In genomic region chr2:101965515-101965914, GRCm38 (mm10) we compare ENCODE assay signal across 13 mouse cellular contexts.
DNase-seq lines count a peak whose midpoint lies in the region; ATAC-seq and TF ChIP-seq lines count a peak whose summit lies in the region.
"Had no signal": no experiment of that assay in that cellular context is flagged by ENCODE, and none has a peak within 500 bp of the region (broad histone marks: within the 10 kb centered on the region; RNA-seq: fewer than 3 reads in every experiment).

No protein-coding gene starts in this region.

- H3K4me2 ChIP-seq in kidney, embryonic 15.5 days, result no peak overlapping the region
- H3K4me2 ChIP-seq in forebrain, embryonic 12.5 days, result no peak overlapping the region
- H3K4me2 ChIP-seq: limb, embryonic 13.5 days had no signal

- H3K4me3 ChIP-seq in kidney, embryonic 15.5 days (replicated peaks), result no peak overlapping the region
- no peak overlapping the region for H3K4me3 ChIP-seq in forebrain, embryonic 12.5 days (replicated peaks)
- no peak overlapping the region for H3K4me3 ChIP-seq in limb, embryonic 10.5 days
- H3K4me3 ChIP-seq in heart, adult 2 months, result no peak overlapping the region
- H3K4me3 ChIP-seq: limb, embryonic 13.5 days had no signal

- no peak overlapping the region for H3K9ac ChIP-seq in kidney, embryonic 15.5 days
- H3K9ac ChIP-seq in forebrain, embryonic 12.5 days, result no peak overlapping the region
- no peak overlapping the region for H3K9ac ChIP-seq in heart, adult 2 months (ENCODE audit: low read depth, low read length)
- H3K9ac ChIP-seq: limb, embryonic 13.5 days had no signal

- no peak for TF ChIP-seq CTCF in heart, adult 2 months (IDR thresholded peaks at IDR 0.05)

- peaks cover 53% of the 10 kb centered on the region for H3K4me1 ChIP-seq in kidney, embryonic 15.5 days
- peaks cover 95% of the 10 kb centered on the region for H3K4me1 ChIP-seq in forebrain, embryonic 12.5 days
- H3K4me1 ChIP-seq in limb, embryonic 10.5 days, result peaks cover 75% of the 10 kb centered on the region
- H3K4me1 ChIP-seq in heart, adult 2 months (ENCODE audit: control insufficient read depth, insufficient read depth, low read length), result no peaks in the 10 kb centered on the region

- ATAC-seq in kidney, embryonic 15.5 days (replicated peaks; ENCODE audit: low FRiP score), result no peak
- peak; percentile 44; the same call in 1 of the 2 replicates for ATAC-seq in forebrain, embryonic 12.5 days (ENCODE audit: low FRiP score)
- no peak for ATAC-seq in CD4-positive, CD25-positive, alpha-beta regulatory T cell, adult 4 months
- ATAC-seq: Patski had no signal

- H3K79me2 ChIP-seq in heart, adult 2 months (replicated peaks; ENCODE audit: control insufficient read depth, insufficient read depth, low read length), result no peaks in the 10 kb centered on the region

- H3K27ac ChIP-seq in kidney, embryonic 15.5 days, result peak overlapping the region; percentile 37; the same call in 1 of the 2 replicates
- H3K27ac ChIP-seq in forebrain, embryonic 12.5 days, result peak overlapping the region; percentile 65
- peak overlapping the region; percentile 61; the same call in 1 of the 2 replicates for H3K27ac ChIP-seq in limb, embryonic 10.5 days
- no peak overlapping the region for H3K27ac ChIP-seq in heart, adult 2 months
- H3K27ac ChIP-seq: limb, embryonic 13.5 days had no signal

- TF ChIP-seq EP300 in heart, adult 2 months (IDR thresholded peaks at IDR 0.05; ENCODE audit: insufficient read depth, low read depth, low read length), result no peak

- no peak for DNase-seq in kidney, postnatal 10 days
- no peak for DNase-seq in limb, embryonic 10.5 days (ENCODE audit: low spot score)
- peak; percentile 41 for DNase-seq in lung, postnatal 36 days
- DNase-seq in spleen, postnatal 4 days (ENCODE audit: low spot score in 2 of 2), result no peak
- no peak for DNase-seq in heart, adult 2 months
- DNase-seq: adrenal gland, postnatal 10 days; embryo, embryonic 11 days; thymus, postnatal 36 days had no signal

- H3K27me3 ChIP-seq in kidney, embryonic 15.5 days, result no peaks in the 10 kb centered on the region
- no peaks in the 10 kb centered on the region for H3K27me3 ChIP-seq in forebrain, embryonic 12.5 days
- no peaks in the 10 kb centered on the region for H3K27me3 ChIP-seq in limb, embryonic 10.5 days (ENCODE audit: low read depth, poor library complexity, severe bottlenecking)
- H3K27me3 ChIP-seq in heart, adult 2 months (ENCODE audit: control insufficient read depth, insufficient read depth, low read length), result no peaks in the 10 kb centered on the region
- H3K27me3 ChIP-seq: limb, embryonic 13.5 days; Patski had no signal

- WGBS in kidney, embryonic 15.5 days, result 36% methylated on average over 5 of the region's 5 CpGs
- WGBS in forebrain, embryonic 12.5 days, result 15% methylated on average over 5 of the region's 5 CpGs
- WGBS in limb, embryonic 10.5 days, result 35% methylated on average over 5 of the region's 5 CpGs
- 76% methylated on average over 5 of the region's 5 CpGs for WGBS in heart, adult 2 months

- H3K9me3 ChIP-seq in kidney, embryonic 15.5 days (replicated peaks), result no peaks in the 10 kb centered on the region
- H3K9me3 ChIP-seq in forebrain, embryonic 12.5 days, result no peaks in the 10 kb centered on the region
- H3K9me3 ChIP-seq in limb, embryonic 10.5 days (replicated peaks), result no peaks in the 10 kb centered on the region
- H3K9me3 ChIP-seq: limb, embryonic 13.5 days had no signal

- intact Hi-C loops in heart, adult 2 months (cut with DNase I), result no loop called here

- no peak for TF ChIP-seq POLR2A in heart, adult 2 months (IDR thresholded peaks at IDR 0.05; ENCODE audit: insufficient read depth, low read depth, low read length)

- no peaks in the 10 kb centered on the region for H3K36me3 ChIP-seq in kidney, embryonic 15.5 days
- H3K36me3 ChIP-seq in forebrain, embryonic 12.5 days (replicated peaks), result no peaks in the 10 kb centered on the region
- H3K36me3 ChIP-seq in limb, embryonic 10.5 days, result no peaks in the 10 kb centered on the region
- no peaks in the 10 kb centered on the region for H3K36me3 ChIP-seq in heart, adult 2 months (ENCODE audit: control insufficient read depth, insufficient read depth, low read length)
- H3K36me3 ChIP-seq: limb, embryonic 13.5 days had no signal
